Mouse (Mus musculus) induced T-regulatory cell, adult 2 months (primary cell): ENCODE results near the gene Plxdc2.
"Not testable (repeated sequence)": the region's sequence is repeated elsewhere in the genome, so short reads cannot be mapped to it uniquely, and the experiment has no call there.

Source experiments
- DNase-seq: peaks from one replicate; pipeline ENCODE4 v3.0.0-alpha.2; 2012; ENCODE audit warnings: low read depth

The Plxdc2 gene

DNA sequence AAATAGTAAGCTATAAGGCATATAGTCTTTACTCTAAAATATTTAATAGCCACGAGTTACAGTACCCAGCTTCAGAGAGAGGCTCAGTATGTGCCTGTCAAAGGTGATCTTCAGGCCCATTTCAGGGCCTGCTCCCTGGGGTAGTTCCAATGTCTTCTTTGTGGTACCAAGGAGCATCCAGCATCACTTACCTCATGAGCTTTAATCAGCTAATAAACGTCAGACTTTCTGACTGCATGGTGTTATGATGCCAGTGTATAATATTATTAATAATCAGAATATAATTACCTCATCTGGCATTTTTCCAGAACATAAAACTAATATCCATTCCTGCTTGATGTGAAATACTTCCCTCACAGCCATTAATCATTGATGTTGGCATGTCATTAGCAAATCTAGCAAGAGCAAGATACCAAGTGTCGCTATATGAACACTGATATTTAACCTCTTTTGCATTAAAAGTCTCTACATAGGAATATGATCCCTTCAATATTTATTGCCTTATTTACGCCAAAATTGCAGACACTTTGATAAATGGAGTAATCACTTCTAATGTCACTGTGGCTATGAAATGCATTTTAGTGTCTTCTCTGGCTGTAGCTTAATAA, 393.3 kb downstream of the Plxdc2 start:
- DNase-seq = no peak

DNA sequence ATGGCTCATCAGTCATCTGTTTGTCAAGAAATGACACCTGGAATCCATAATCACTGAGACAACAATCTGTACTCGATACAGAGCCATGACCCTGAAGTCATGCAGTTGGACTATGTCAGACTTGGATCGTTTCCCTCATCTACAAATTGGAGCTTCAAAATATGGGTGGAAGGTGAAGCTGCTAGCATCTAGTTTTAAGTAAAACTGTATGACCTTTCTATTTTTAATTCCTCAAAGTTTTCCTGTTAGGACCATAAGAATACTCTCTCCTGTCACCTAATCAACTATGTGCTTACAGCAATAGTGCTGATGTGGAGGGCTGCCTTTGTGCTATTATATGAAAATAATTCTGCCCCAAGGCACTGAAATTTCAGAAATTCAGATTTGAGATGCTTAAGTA, 401.1 kb downstream of the Plxdc2 start:
- no peak for DNase-seq

GRCm38 (mm10) chr2:16759766-16760165, 403.7 kb downstream of the Plxdc2 start:
- no peak for DNase-seq

DNA sequence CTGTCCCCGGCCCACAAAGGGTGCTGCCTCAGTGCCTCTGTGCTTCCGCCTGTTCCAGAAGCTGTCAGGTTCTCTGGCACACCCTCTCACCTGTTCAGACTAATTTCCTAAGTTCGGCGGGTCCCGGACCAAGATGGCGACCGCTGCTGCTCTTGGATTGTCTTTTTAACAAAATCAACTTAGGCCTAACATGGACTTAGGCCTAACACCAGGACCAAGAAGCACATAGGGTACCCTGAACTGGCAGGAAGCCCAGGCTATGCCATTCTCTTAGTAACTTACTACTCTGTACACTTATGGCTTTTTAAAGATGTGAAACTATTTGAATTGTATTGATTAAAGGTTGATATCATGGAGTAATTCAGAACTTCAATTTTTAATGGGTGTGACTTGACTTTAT, 413.0 kb downstream of the Plxdc2 start:
- not testable (repeated sequence) for DNase-seq

DNA sequence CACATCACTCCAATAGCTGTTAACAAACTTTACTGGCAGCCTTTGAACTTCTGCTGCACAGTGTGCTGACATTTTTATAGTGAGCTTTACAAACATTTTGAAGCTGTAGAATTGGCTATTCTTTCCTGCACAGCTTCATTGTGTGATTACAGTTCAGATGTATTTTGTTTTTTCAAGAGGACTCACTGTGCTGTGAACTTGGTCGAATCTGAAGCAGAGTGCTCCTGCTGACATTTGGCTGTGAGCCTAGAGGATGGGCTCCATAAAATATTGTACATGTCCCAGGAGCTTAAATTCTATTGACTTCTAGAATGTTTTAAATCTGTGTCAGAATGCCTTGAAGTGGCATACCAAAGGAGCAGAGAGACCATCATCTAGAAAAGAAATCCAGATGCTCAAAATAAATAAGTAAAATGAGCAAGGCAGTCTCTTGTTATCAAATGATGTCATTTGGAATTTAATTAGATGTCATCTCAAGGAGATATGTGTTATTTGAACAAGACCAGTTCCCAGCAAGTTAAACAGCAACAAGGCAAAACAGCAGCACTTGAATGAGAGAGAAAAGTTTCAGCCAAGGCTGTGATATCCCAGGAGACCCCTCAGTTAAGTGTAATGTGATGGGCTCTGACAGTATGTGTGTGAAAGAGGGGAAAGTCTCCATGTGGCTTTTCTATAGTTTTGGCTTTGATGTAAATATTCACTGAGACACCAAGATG, 417.5 kb downstream of the Plxdc2 start:
- no peak for DNase-seq

DNA sequence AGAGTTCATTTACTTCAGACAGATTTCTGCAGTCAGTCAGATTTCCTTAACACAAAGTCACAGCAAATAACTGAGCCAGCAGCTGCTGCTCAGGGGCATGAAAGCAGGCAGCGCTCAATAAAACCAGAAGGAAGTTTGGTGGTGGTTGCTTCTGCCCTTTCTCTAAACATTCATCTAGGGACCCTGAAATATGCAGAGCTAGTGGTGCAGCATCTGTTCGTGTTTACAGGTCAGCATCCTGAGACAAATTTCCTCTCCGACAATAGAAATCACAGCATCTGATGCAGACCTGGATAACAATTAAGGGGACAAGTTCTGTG, 418.0 kb downstream of the Plxdc2 start:
- DNase-seq = no peak

GRCm38 (mm10) chr2:16795283-16795682, 439.2 kb downstream of the Plxdc2 start:
- DNase-seq = no peak
